Mouse (Mus musculus): ENCODE data around the gene Osbpl3. TPM values are rescaled to one million over a fixed set of nuclear protein-coding genes. Genes with fewer than 3 reads are reported as not detected.

The Osbpl3 gene
- total RNA-seq, 2 experiments from 2014 or later, result 26.8 to 27.9 TPM

GRCm38 (mm10) chr6:50362196-50362595 is 93.8 kb downstream of the Osbpl3 start:
- intact Hi-C loops (cut with DNase I), result no loop called here
- no peak for DNase-seq (ENCODE audit: extremely low spot score in 1 of 2, low spot score in 2 of 2)

GRCm38 (mm10) chr6:50358104-50358679 is 97.8 kb downstream of the Osbpl3 start:
- DNase-seq (ENCODE audit: extremely low spot score in 1 of 2, low spot score in 2 of 2), result peak; percentile 44
- intact Hi-C loops (cut with DNase I), result loop anchor here (5.0 kb wide), 1 partner anchor 36 kb away; no protein-coding TSS in a partner anchor

- intact Hi-C loops (cut with DNase I), result loop anchor here (5.0 kb wide), 1 partner anchor 33 kb away; no protein-coding TSS in a partner anchor
- DNase-seq (ENCODE audit: extremely low spot score in 1 of 2, low spot score in 2 of 2), result no peak
Measured at GRCm38 (mm10) chr6:50354688-50355660, 101.0 kb downstream of the Osbpl3 start.

GRCm38 (mm10) chr6:50352812-50353211 is 103.2 kb downstream of the Osbpl3 start:
- no peak for DNase-seq (ENCODE audit: extremely low spot score in 1 of 2, low spot score in 2 of 2)
- intact Hi-C loops (cut with DNase I), result no loop called here

GRCm38 (mm10) chr6:50350911-50351310 is 105.1 kb downstream of the Osbpl3 start:
- DNase-seq (ENCODE audit: extremely low spot score in 1 of 2, low spot score in 2 of 2), result no peak
- intact Hi-C loops (cut with DNase I), result no loop called here

- DNase-seq (ENCODE audit: extremely low spot score in 1 of 2, low spot score in 2 of 2), result no peak
- intact Hi-C loops (cut with DNase I), result no loop called here
Measured at GRCm38 (mm10) chr6:50348619-50349018, 107.4 kb downstream of the Osbpl3 start.

- no peak for DNase-seq (ENCODE audit: extremely low spot score in 1 of 2, low spot score in 2 of 2)
- intact Hi-C loops (cut with DNase I), result no loop called here
Measured at GRCm38 (mm10) chr6:50346204-50346603, 109.8 kb downstream of the Osbpl3 start.

- DNase-seq (ENCODE audit: extremely low spot score in 1 of 2, low spot score in 2 of 2), result no peak
- intact Hi-C loops (cut with DNase I), result no loop called here
Measured at GRCm38 (mm10) chr6:50340226-50340906, 115.6 kb downstream of the Osbpl3 start.

GRCm38 (mm10) chr6:50337431-50337830 is 118.6 kb downstream of the Osbpl3 start:
- DNase-seq (ENCODE audit: extremely low spot score in 1 of 2, low spot score in 2 of 2), result no peak
- intact Hi-C loops (cut with DNase I), result no loop called here

- intact Hi-C loops (cut with DNase I), result no loop called here
- no peak for DNase-seq (ENCODE audit: extremely low spot score in 1 of 2, low spot score in 2 of 2)
Measured at GRCm38 (mm10) chr6:50336376-50336775, 119.6 kb downstream of the Osbpl3 start.

- DNase-seq (ENCODE audit: extremely low spot score in 1 of 2, low spot score in 2 of 2), result no peak
- intact Hi-C loops (cut with DNase I), result no loop called here
Measured at GRCm38 (mm10) chr6:50334846-50335821, 120.9 kb downstream of the Osbpl3 start.

GRCm38 (mm10) chr6:50333346-50333745 is 122.7 kb downstream of the Osbpl3 start:
- intact Hi-C loops (cut with DNase I), result no loop called here
- DNase-seq (ENCODE audit: extremely low spot score in 1 of 2, low spot score in 2 of 2), result no peak

GRCm38 (mm10) chr6:50331477-50331876 is 124.5 kb downstream of the Osbpl3 start:
- DNase-seq (ENCODE audit: extremely low spot score in 1 of 2, low spot score in 2 of 2), result no peak
- intact Hi-C loops (cut with DNase I), result no loop called here

GRCm38 (mm10) chr6:50329380-50329779 is 126.6 kb downstream of the Osbpl3 start:
- DNase-seq (ENCODE audit: extremely low spot score in 1 of 2, low spot score in 2 of 2), result no peak
- intact Hi-C loops (cut with DNase I), result no loop called here

- no peak for DNase-seq (ENCODE audit: extremely low spot score in 1 of 2, low spot score in 2 of 2)
- intact Hi-C loops (cut with DNase I), result no loop called here
Measured at GRCm38 (mm10) chr6:50328901-50329300, 127.1 kb downstream of the Osbpl3 start.

- intact Hi-C loops (cut with DNase I), result no loop called here
- no peak for DNase-seq (ENCODE audit: extremely low spot score in 1 of 2, low spot score in 2 of 2)
Measured at GRCm38 (mm10) chr6:50326192-50326591, 129.8 kb downstream of the Osbpl3 start.

GRCm38 (mm10) chr6:50325485-50325884 is 130.5 kb downstream of the Osbpl3 start:
- DNase-seq (ENCODE audit: extremely low spot score in 1 of 2, low spot score in 2 of 2), result no peak
- intact Hi-C loops (cut with DNase I), result no loop called here

- peak; percentile 73 to 75 for DNase-seq (ENCODE audit: extremely low spot score in 1 of 2, low spot score in 2 of 2)
- intact Hi-C loops (cut with DNase I), result loop anchor here (5.0 kb wide), 1 partner anchor 35 kb away; no protein-coding TSS in a partner anchor
Measured at GRCm38 (mm10) chr6:50322631-50323030, 133.4 kb downstream of the Osbpl3 start.

Data from left cerebral cortex, postnatal 10 days (tissue).